9 mouse cellular contexts compared by ENCODE assay signal in genomic region chr4:45015615-45016014, GRCm38 (mm10). TPM values are rescaled to one million over a fixed set of nuclear protein-coding genes. Genes with fewer than 3 reads are reported as not detected.
A peak's percentile ranks its signal among the peaks of the same experiment; 100 is the strongest.
DNase-seq lines count a peak whose midpoint lies in the region; ATAC-seq and TF ChIP-seq lines count a peak whose summit lies in the region.
"Had no signal": no experiment of that assay in that cellular context is flagged by ENCODE, and none has a peak within 500 bp of the region (broad histone marks: within the 10 kb centered on the region; RNA-seq: fewer than 3 reads in every experiment).

No protein-coding gene starts in this region.

- no peak overlapping the region for H3K4me3 ChIP-seq in hindbrain, embryonic 11.5 days (ENCODE audit: low read depth, low read length)
- no peak overlapping the region for H3K4me3 ChIP-seq in hindbrain, embryonic 13.5 days
- H3K4me3 ChIP-seq in midbrain, postnatal 0 days (ENCODE audit: low read depth, low read length): no peak overlapping the region
- H3K4me3 ChIP-seq: lung, embryonic 15.5 days had no signal

- H3K4me1 ChIP-seq in hindbrain, embryonic 11.5 days (replicated peaks; ENCODE audit: control insufficient read depth, insufficient read depth, low read length): peaks cover 3% of the 10 kb centered on the region; the same call in 1 of the 2 replicates
- peaks cover 32% of the 10 kb centered on the region for H3K4me1 ChIP-seq in hindbrain, embryonic 13.5 days (replicated peaks)
- H3K4me1 ChIP-seq in midbrain, postnatal 0 days (ENCODE audit: insufficient read depth, low read length): peaks cover 10% of the 10 kb centered on the region; the same call in 1 of the 2 replicates

- H3K4me2 ChIP-seq in hindbrain, embryonic 11.5 days (replicated peaks; ENCODE audit: low read depth, low read length): no peak overlapping the region
- no peak overlapping the region for H3K4me2 ChIP-seq in hindbrain, embryonic 13.5 days
- no peak overlapping the region for H3K4me2 ChIP-seq in midbrain, postnatal 0 days (ENCODE audit: low read depth, low read length, poor library complexity, severe bottlenecking)
- H3K4me2 ChIP-seq: lung, embryonic 15.5 days had no signal

- H3K36me3 ChIP-seq in hindbrain, embryonic 11.5 days (ENCODE audit: control insufficient read depth, insufficient read depth, low read length): no peaks in the 10 kb centered on the region
- no peaks in the 10 kb centered on the region for H3K36me3 ChIP-seq in hindbrain, embryonic 13.5 days
- no peaks in the 10 kb centered on the region for H3K36me3 ChIP-seq in midbrain, postnatal 0 days (ENCODE audit: insufficient read depth, low read length)
- H3K36me3 ChIP-seq: lung, embryonic 15.5 days had no signal

- no peaks in the 10 kb centered on the region for H3K9me3 ChIP-seq in hindbrain, embryonic 11.5 days (ENCODE audit: control insufficient read depth, low read length)
- no peaks in the 10 kb centered on the region for H3K9me3 ChIP-seq in hindbrain, embryonic 13.5 days
- H3K9me3 ChIP-seq in midbrain, postnatal 0 days (ENCODE audit: low read length): no peaks in the 10 kb centered on the region
- H3K9me3 ChIP-seq: lung, embryonic 15.5 days had no signal

- H3K27me3 ChIP-seq in hindbrain, embryonic 11.5 days (ENCODE audit: control insufficient read depth, insufficient read depth, low read length): no peaks in the 10 kb centered on the region
- no peaks in the 10 kb centered on the region for H3K27me3 ChIP-seq in hindbrain, embryonic 13.5 days
- H3K27me3 ChIP-seq in midbrain, postnatal 0 days (ENCODE audit: insufficient read depth, low read length): no peaks in the 10 kb centered on the region
- H3K27me3 ChIP-seq: lung, embryonic 15.5 days had no signal

- no peak overlapping the region for H3K9ac ChIP-seq in hindbrain, embryonic 11.5 days (ENCODE audit: low read depth, low read length)
- H3K9ac ChIP-seq in hindbrain, embryonic 13.5 days: no peak overlapping the region
- peak overlapping the region; percentile 37 for H3K9ac ChIP-seq in midbrain, postnatal 0 days (replicated peaks; ENCODE audit: low read length, poor library complexity, severe bottlenecking)
- H3K9ac ChIP-seq: lung, embryonic 15.5 days had no signal

- ATAC-seq in hindbrain, embryonic 11.5 days (ENCODE audit: low FRiP score): no peak
- ATAC-seq in hindbrain, embryonic 13.5 days (ENCODE audit: low FRiP score): no peak
- no peak for ATAC-seq in midbrain, postnatal 0 days (ENCODE audit: low FRiP score)
- ATAC-seq in granulocyte monocyte progenitor cell, adult 5-6 weeks (replicated peaks; ENCODE audit: poor library complexity, severe bottlenecking): no peak

- no peak overlapping the region for H3K27ac ChIP-seq in hindbrain, embryonic 11.5 days (ENCODE audit: low read depth, low read length)
- no peak overlapping the region for H3K27ac ChIP-seq in hindbrain, embryonic 13.5 days
- no peak overlapping the region for H3K27ac ChIP-seq in midbrain, postnatal 0 days (ENCODE audit: low read depth, low read length)
- H3K27ac ChIP-seq: lung, embryonic 15.5 days had no signal

- DNase-seq in hindbrain, embryonic 11.5 days (ENCODE audit: low spot score): peak; percentile 69
- peak; percentile 21 to 46 for DNase-seq in CD8-positive naive resting alpha-beta T cell, adult 2 months (ENCODE audit: low read depth in 2 of 2, low spot score in 2 of 2)
- DNase-seq in adrenal gland, postnatal 36 days: peak; percentile 30 to 53
- DNase-seq in frontal cortex, postnatal 25 days (ENCODE audit: low spot score in 2 of 2): peak; percentile 29 to 54
- peak; percentile 71 to 76 for DNase-seq in layer of hippocampus, postnatal 10 days (ENCODE audit: low spot score in 2 of 2)
- peak; percentile 59 for DNase-seq in midbrain, postnatal 0 days (ENCODE audit: low spot score)

- WGBS in hindbrain, embryonic 11.5 days: 13% methylated on average over 3 of the region's 3 CpGs
- WGBS in hindbrain, embryonic 13.5 days: 10% methylated on average over 3 of the region's 3 CpGs
- WGBS in midbrain, postnatal 0 days: 11% methylated on average over 3 of the region's 3 CpGs

- peak; percentile 86 for TF ChIP-seq CTCF in midbrain, postnatal 0 days (IDR thresholded peaks at IDR 0.05)

RNA-seq across cellular contexts. Expression of gene Polr1e, which starts 2.8 kb away (rescaled TPM):
- 61.7 and 62.3 TPM in 2 replicates for polyA plus RNA-seq in hindbrain, embryonic 11.5 days (2014; fragmentation: Nextera tagmentation; extraction: Ambion mirVana)
- polyA plus RNA-seq in hindbrain, embryonic 13.5 days (2015; fragmentation: Nextera tagmentation; extraction: Ambion mirVana): 37.9 and 38.5 TPM in 2 replicates
- total RNA-seq in adrenal gland, postnatal 36 days (2021): 10 to 100 TPM; 15.9 to 20.4 TPM
- 10 to 100 TPM; 17.2 to 17.4 TPM for total RNA-seq in layer of hippocampus, postnatal 10 days (2021)
- total RNA-seq in midbrain, postnatal 0 days (2014; rRNA removed): 12.0 and 17.2 TPM in 2 replicates
- 21.0 and 22.1 TPM in 2 replicates for polyA plus RNA-seq in midbrain, postnatal 0 days (2015; fragmentation: Nextera tagmentation; extraction: Ambion mirVana)
- 34.6 and 70.2 TPM in 2 replicates for total RNA-seq in granulocyte monocyte progenitor cell, adult 5-6 weeks (2014; fragmentation: Nextera tagmentation)
- total RNA-seq in granulocyte monocyte progenitor cell, adult 5-6 weeks (2017): 60.8 and 64.1 TPM in 2 replicates

RNA-seq across cellular contexts. Expression of gene Zbtb5, which starts 3.4 kb away (rescaled TPM):
- 42.7 and 44.9 TPM in 2 replicates for polyA plus RNA-seq in hindbrain, embryonic 11.5 days (2014; fragmentation: Nextera tagmentation; extraction: Ambion mirVana)
- polyA plus RNA-seq in hindbrain, embryonic 13.5 days (2015; fragmentation: Nextera tagmentation; extraction: Ambion mirVana): 45.6 and 48.4 TPM in 2 replicates
- total RNA-seq in adrenal gland, postnatal 36 days (2021): 10 to 100 TPM in 1 of 2 experiments, 1 to 10 TPM in 1; 9.1 to 13.1 TPM
- total RNA-seq in layer of hippocampus, postnatal 10 days (2021): 10 to 100 TPM; 18.3 to 18.5 TPM
- 57.3 and 57.6 TPM in 2 replicates for total RNA-seq in midbrain, postnatal 0 days (2014; rRNA removed)
- 34.4 and 35.9 TPM in 2 replicates for polyA plus RNA-seq in midbrain, postnatal 0 days (2015; fragmentation: Nextera tagmentation; extraction: Ambion mirVana)
- 10.0 and 12.2 TPM in 2 replicates for total RNA-seq in granulocyte monocyte progenitor cell, adult 5-6 weeks (2014; fragmentation: Nextera tagmentation)
- 9.0 and 9.3 TPM in 2 replicates for total RNA-seq in granulocyte monocyte progenitor cell, adult 5-6 weeks (2017)

RNA-seq across cellular contexts. Expression of gene Grhpr, which starts 34.4 kb away (rescaled TPM):
- 39.0 and 46.9 TPM in 2 replicates for polyA plus RNA-seq in hindbrain, embryonic 11.5 days (2014; fragmentation: Nextera tagmentation; extraction: Ambion mirVana)
- polyA plus RNA-seq in hindbrain, embryonic 13.5 days (2015; fragmentation: Nextera tagmentation; extraction: Ambion mirVana): 26.0 and 28.2 TPM in 2 replicates
- total RNA-seq in adrenal gland, postnatal 36 days (2021): 100 to 1,000 TPM; 176 to 181 TPM
- total RNA-seq in layer of hippocampus, postnatal 10 days (2021): 10 to 100 TPM; 13.0 to 15.1 TPM
- total RNA-seq in midbrain, postnatal 0 days (2014; rRNA removed): 14.5 and 18.2 TPM in 2 replicates
- polyA plus RNA-seq in midbrain, postnatal 0 days (2015; fragmentation: Nextera tagmentation; extraction: Ambion mirVana): 31.1 and 34.1 TPM in 2 replicates
- 12.4 and 14.1 TPM in 2 replicates for total RNA-seq in granulocyte monocyte progenitor cell, adult 5-6 weeks (2014; fragmentation: Nextera tagmentation)
- 8.5 and 10.3 TPM in 2 replicates for total RNA-seq in granulocyte monocyte progenitor cell, adult 5-6 weeks (2017)
